10 mouse cellular contexts compared by ENCODE assay signal in genomic region chr3:151775089-151775488, GRCm38 (mm10). TPM values are rescaled to one million over a fixed set of nuclear protein-coding genes. Genes with fewer than 3 reads are reported as not detected.
A peak's percentile ranks its signal among the peaks of the same experiment; 100 is the strongest.
DNase-seq lines count a peak whose midpoint lies in the region; ATAC-seq and TF ChIP-seq lines count a peak whose summit lies in the region.
"Had no signal": no experiment of that assay in that cellular context is flagged by ENCODE, and none has a peak within 500 bp of the region (broad histone marks: within the 10 kb centered on the region; RNA-seq: fewer than 3 reads in every experiment).

No protein-coding gene starts in this region.

- peak; percentile 25 for DNase-seq in adrenal gland, adult 2 months
- DNase-seq in adrenal gland, postnatal 4 days (ENCODE audit: low spot score in 2 of 2): no peak
- no peak for DNase-seq in liver, postnatal 0 days
- DNase-seq in kidney, adult 2 months: peak; percentile 36
- DNase-seq in left cerebral cortex, postnatal 25 days (ENCODE audit: low spot score in 2 of 2): peak; percentile 43 to 52

- H3K27ac ChIP-seq in liver, postnatal 0 days (ENCODE audit: low read depth): no peak overlapping the region
- H3K27ac ChIP-seq in liver, embryonic 12.5 days: no peak overlapping the region
- H3K27ac ChIP-seq in kidney, adult 2 months (ENCODE audit: insufficient read depth, low read depth, low read length): no peak overlapping the region
- no peak overlapping the region for H3K27ac ChIP-seq in hindbrain, embryonic 13.5 days
- H3K27ac ChIP-seq: embryonic facial prominence, embryonic 13.5 days had no signal

- no peak for TF ChIP-seq EP300 in liver, postnatal 0 days (IDR thresholded peaks at IDR 0.05; ENCODE audit: low read depth)

- TF ChIP-seq CTCF in liver, postnatal 0 days (IDR thresholded peaks at IDR 0.05; ENCODE audit: low read depth): peak; percentile 55
- peak; percentile 30 for TF ChIP-seq CTCF in kidney, adult 2 months (conservative IDR thresholded peaks at IDR 0.05; ENCODE audit: insufficient read depth, insufficient read length, low read depth, low read length)

- no peaks in the 10 kb centered on the region for H3K4me1 ChIP-seq in liver, postnatal 0 days (ENCODE audit: insufficient read depth)
- no peaks in the 10 kb centered on the region for H3K4me1 ChIP-seq in liver, embryonic 12.5 days
- H3K4me1 ChIP-seq in kidney, adult 2 months (ENCODE audit: control insufficient read depth, insufficient read depth, low read length): no peaks in the 10 kb centered on the region
- no peaks in the 10 kb centered on the region for H3K4me1 ChIP-seq in hindbrain, embryonic 13.5 days (replicated peaks)

- ATAC-seq in liver, postnatal 0 days: no peak
- ATAC-seq in liver, embryonic 12.5 days: no peak
- ATAC-seq in inflammation-experienced regulatory T-cells, adult 6 months: no peak
- no peak for ATAC-seq in hindbrain, embryonic 13.5 days (ENCODE audit: low FRiP score)

- H3K4me3 ChIP-seq in liver, postnatal 0 days (ENCODE audit: low read depth, low read length): no peak overlapping the region
- H3K4me3 ChIP-seq in liver, embryonic 12.5 days: no peak overlapping the region
- no peak overlapping the region for H3K4me3 ChIP-seq in kidney, adult 2 months (ENCODE audit: insufficient read depth, low read depth, low read length)
- no peak overlapping the region for H3K4me3 ChIP-seq in hindbrain, embryonic 13.5 days
- H3K4me3 ChIP-seq: embryonic facial prominence, embryonic 13.5 days had no signal

- H3K9ac ChIP-seq in liver, postnatal 0 days (replicated peaks): no peak overlapping the region
- no peak overlapping the region for H3K9ac ChIP-seq in liver, embryonic 12.5 days
- H3K9ac ChIP-seq in hindbrain, embryonic 13.5 days: no peak overlapping the region
- H3K9ac ChIP-seq: embryonic facial prominence, embryonic 13.5 days had no signal

- WGBS in liver, postnatal 0 days (ENCODE audit: insufficient replicate concordance): 63% methylated on average over 4 of the region's 4 CpGs
- 45% methylated on average over 4 of the region's 4 CpGs for WGBS in liver, embryonic 12.5 days (ENCODE audit: insufficient replicate concordance)
- 72% methylated on average over 4 of the region's 4 CpGs for WGBS in kidney, adult 2 months
- WGBS in hindbrain, embryonic 13.5 days: 80% methylated on average over 4 of the region's 4 CpGs

- H3K9me3 ChIP-seq in liver, postnatal 0 days (ENCODE audit: low read length): no peaks in the 10 kb centered on the region
- no peaks in the 10 kb centered on the region for H3K9me3 ChIP-seq in liver, embryonic 12.5 days (replicated peaks)
- no peaks in the 10 kb centered on the region for H3K9me3 ChIP-seq in hindbrain, embryonic 13.5 days
- H3K9me3 ChIP-seq: embryonic facial prominence, embryonic 13.5 days had no signal

- intact Hi-C loops in left cerebral cortex, postnatal 25 days (cut with DNase I): loop anchor here (1.0 to 5.0 kb wide), 2 partner anchors 292 to 314 kb away; no protein-coding TSS in a partner anchor

- no peak for TF ChIP-seq POLR2A in kidney, adult 2 months (IDR thresholded peaks at IDR 0.05; ENCODE audit: low read depth, low read length)

- no peaks in the 10 kb centered on the region for H3K27me3 ChIP-seq in liver, postnatal 0 days (ENCODE audit: insufficient read depth, low read length)
- no peaks in the 10 kb centered on the region for H3K27me3 ChIP-seq in liver, embryonic 12.5 days (replicated peaks)
- no peaks in the 10 kb centered on the region for H3K27me3 ChIP-seq in kidney, adult 2 months (replicated peaks; ENCODE audit: control insufficient read depth, insufficient read depth, low read length)
- no peaks in the 10 kb centered on the region for H3K27me3 ChIP-seq in hindbrain, embryonic 13.5 days
- H3K27me3 ChIP-seq: embryonic facial prominence, embryonic 13.5 days had no signal

- H3K4me2 ChIP-seq in liver, postnatal 0 days (ENCODE audit: low read depth, low read length): no peak overlapping the region
- no peak overlapping the region for H3K4me2 ChIP-seq in liver, embryonic 12.5 days
- no peak overlapping the region for H3K4me2 ChIP-seq in hindbrain, embryonic 13.5 days
- H3K4me2 ChIP-seq: embryonic facial prominence, embryonic 13.5 days had no signal

- H3K36me3 ChIP-seq in liver, postnatal 0 days (replicated peaks; ENCODE audit: insufficient read depth, low read length): no peaks in the 10 kb centered on the region
- H3K36me3 ChIP-seq in liver, embryonic 12.5 days: no peaks in the 10 kb centered on the region
- no peaks in the 10 kb centered on the region for H3K36me3 ChIP-seq in kidney, adult 2 months (ENCODE audit: control insufficient read depth, insufficient read depth, low read length)
- H3K36me3 ChIP-seq in hindbrain, embryonic 13.5 days: no peaks in the 10 kb centered on the region
- H3K36me3 ChIP-seq: embryonic facial prominence, embryonic 13.5 days had no signal

RNA-seq across cellular contexts. Expression of gene Ifi44l, which starts 12.4 kb away (rescaled TPM):
- not detected for total RNA-seq in adrenal gland, adult 2 months (2021)
- polyA plus RNA-seq in adrenal gland, adult 2 months (2012; rRNA removed): not detected in 2 replicates
- not detected for total RNA-seq in adrenal gland, postnatal 4 days (2021)
- polyA plus RNA-seq in liver, postnatal 0 days (2015; fragmentation: Nextera tagmentation; extraction: Ambion mirVana): not detected in 2 replicates
- not detected in 2 replicates for polyA plus RNA-seq in liver, embryonic 12.5 days (2016; fragmentation: Nextera tagmentation; extraction: Ambion mirVana)
- 0.16 and 0.27 TPM in 2 replicates for polyA plus RNA-seq in kidney, adult 2 months (2012; rRNA removed)
- total RNA-seq in left cerebral cortex, postnatal 25 days (2021): not detected
- polyA plus RNA-seq in inflammation-experienced regulatory T-cells, adult 6 months (2017; shearing (Covaris generic)): 10 to 100 TPM in 1 of 3 experiments, not detected in 2; 11.4 TPM
- polyA plus RNA-seq in hindbrain, embryonic 13.5 days (2015; fragmentation: Nextera tagmentation; extraction: Ambion mirVana): 0.14 TPM in 1 of 2 replicates, not detected in the other
- polyA plus RNA-seq: embryonic facial prominence, embryonic 13.5 days; limb, embryonic 11.5 days had no signal

RNA-seq across cellular contexts. Expression of gene Ifi44, which starts 25.3 kb away (rescaled TPM):
- 1 to 10 TPM; 6.3 to 6.9 TPM for total RNA-seq in adrenal gland, adult 2 months (2021)
- 2.9 and 4.3 TPM in 2 replicates for polyA plus RNA-seq in adrenal gland, adult 2 months (2012; rRNA removed)
- 1 to 10 TPM; 2.4 to 3.8 TPM for total RNA-seq in adrenal gland, postnatal 4 days (2021)
- 0.84 and 1.0 TPM in 2 replicates for polyA plus RNA-seq in liver, postnatal 0 days (2015; fragmentation: Nextera tagmentation; extraction: Ambion mirVana)
- polyA plus RNA-seq in liver, embryonic 12.5 days (2016; fragmentation: Nextera tagmentation; extraction: Ambion mirVana): 0.25 TPM in 1 of 2 replicates, not detected in the other
- 11.3 and 15.8 TPM in 2 replicates for polyA plus RNA-seq in kidney, adult 2 months (2012; rRNA removed)
- not detected for total RNA-seq in left cerebral cortex, postnatal 25 days (2021)
- polyA plus RNA-seq in inflammation-experienced regulatory T-cells, adult 6 months (2017; shearing (Covaris generic)): 1 to 10 TPM; 3.3 to 9.2 (median 3.6) TPM
- polyA plus RNA-seq in hindbrain, embryonic 13.5 days (2015; fragmentation: Nextera tagmentation; extraction: Ambion mirVana): 0.08 TPM in 2 replicates
- polyA plus RNA-seq: limb, embryonic 11.5 days had no signal

Comparison
In these comparisons a context has a peak if more than half of its experiments do, and no peak if none do; other contexts are left out.
1. DNase-seq: peak in adrenal gland, adult 2 months (single experiment), kidney, adult 2 months (single experiment) and left cerebral cortex, postnatal 25 days (2 of 2); none in adrenal gland, postnatal 4 days (0 of 2) and liver, postnatal 0 days (single experiment).